Mouse (Mus musculus) layer of hippocampus, adult 9-11 months (tissue): ENCODE measurements around the gene Cbl.

Source experiments
- DNase-seq: peaks from one replicate; pipeline ENCODE4 v3.0.0; 2022

The Cbl gene

GRCm38 (mm10) chr9:44096536-44096935, 137.3 kb downstream of the Cbl start:
- peak; percentile 79 for DNase-seq

- no peak for DNase-seq
Observed at GRCm38 (mm10) chr9:44095781-44096180, 138.1 kb downstream of the Cbl start.

- no peak for DNase-seq
Observed at GRCm38 (mm10) chr9:44094737-44095136, 139.1 kb downstream of the Cbl start.

- DNase-seq: peak; percentile 84
Observed at GRCm38 (mm10) chr9:44093612-44094503, 140.0 kb downstream of the Cbl start.
